Mouse (Mus musculus) brain, embryonic 18.5 days (tissue): ENCODE data around the gene Btbd11.

Source experiments
- DNase-seq: peaks from one replicate; pipeline ENCODE4 v3.0.0-alpha.2; 2012; ENCODE audit warnings: low read depth, low spot score

Gene Btbd11

GRCm38 (mm10) chr10:85420851-85421628 lies 34.4 kb downstream of the Btbd11 start:
- no peak for DNase-seq

DNA sequence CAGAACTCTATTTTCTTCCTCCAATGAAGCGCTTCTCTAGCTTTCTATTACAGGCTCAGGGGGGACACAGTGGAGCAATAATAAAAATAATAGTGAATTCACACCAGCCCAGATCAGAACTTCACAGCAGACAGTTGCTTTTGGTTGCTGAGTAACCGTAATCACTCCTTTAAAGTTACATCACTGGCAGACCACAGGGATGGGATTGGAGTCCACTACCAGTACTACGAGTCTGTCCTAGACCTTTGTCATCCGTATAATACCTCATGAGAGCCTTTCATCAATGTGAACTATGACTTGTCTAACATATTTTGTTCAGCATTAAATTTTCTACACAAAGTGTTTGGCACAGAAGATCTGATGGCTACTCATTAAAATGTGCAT lies 35.0 kb downstream of the Btbd11 start:
- no peak for DNase-seq

DNA sequence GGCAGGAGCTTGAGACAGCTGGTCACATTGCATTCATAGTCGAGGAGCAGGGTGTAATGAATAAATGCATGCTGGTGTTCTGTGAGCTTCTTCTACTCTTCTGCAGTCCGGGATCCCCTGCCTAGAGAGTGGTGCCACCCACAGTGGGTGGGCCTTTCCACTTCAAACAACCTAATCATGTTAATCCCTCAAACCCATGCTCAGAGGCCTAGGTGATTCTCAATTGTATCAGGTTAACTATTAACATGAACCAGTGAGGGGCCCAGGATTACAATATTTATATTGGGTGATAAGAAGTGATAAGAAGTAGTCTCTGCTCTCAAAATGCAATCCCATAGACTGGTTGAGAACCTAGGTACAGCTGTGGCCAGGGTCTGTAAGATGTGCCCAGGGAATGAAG lies 39.1 kb downstream of the Btbd11 start:
- no peak for DNase-seq

DNA sequence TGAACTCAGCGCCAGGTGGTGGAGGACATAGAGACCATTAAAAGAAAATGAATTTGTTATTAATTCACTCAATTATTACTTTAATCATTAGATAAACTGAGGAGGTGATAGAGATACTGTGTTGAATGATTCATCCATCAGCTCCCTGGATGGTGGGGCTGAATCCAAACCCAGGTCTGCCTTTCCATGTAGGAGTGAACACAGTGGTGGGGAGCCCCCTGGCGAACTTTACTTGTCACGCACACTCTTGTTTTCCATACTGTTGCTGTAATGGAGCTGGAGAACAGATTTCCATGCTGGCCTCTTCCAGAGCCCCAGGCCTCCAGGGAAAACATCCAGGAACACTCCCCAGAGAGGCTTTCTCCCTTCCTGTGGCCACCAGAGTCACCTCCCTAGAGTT lies 50.6 kb downstream of the Btbd11 start:
- DNase-seq: no peak

DNA sequence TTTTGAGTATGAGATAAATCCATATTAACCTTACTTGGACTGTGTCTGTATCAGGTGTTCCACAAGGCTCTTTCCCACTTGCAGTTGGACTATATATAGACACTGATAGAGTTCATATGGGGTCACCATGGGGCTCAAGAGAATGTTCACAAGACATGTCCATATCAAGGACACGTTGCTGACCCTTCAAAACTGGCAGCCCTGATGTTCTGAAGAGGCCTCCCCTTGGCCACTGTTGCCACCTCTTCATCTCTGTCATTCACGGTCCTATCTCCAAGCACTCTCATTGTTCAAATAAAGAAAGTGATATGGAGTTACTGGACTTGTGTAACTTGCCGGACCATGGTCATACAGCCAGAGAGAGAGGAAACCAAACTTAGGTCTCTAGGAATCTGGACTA lies 56.8 kb downstream of the Btbd11 start:
- no peak for DNase-seq

GRCm38 (mm10) chr10:85445891-85446290 lies 59.3 kb downstream of the Btbd11 start:
- DNase-seq: no peak

GRCm38 (mm10) chr10:85446700-85447099 lies 60.1 kb downstream of the Btbd11 start:
- DNase-seq: no peak

- no peak for DNase-seq
These were observed 61.3 kb downstream of the Btbd11 start for GRCm38 (mm10) chr10:85447869-85448268.

GRCm38 (mm10) chr10:85451629-85452368 lies 65.2 kb downstream of the Btbd11 start:
- DNase-seq: no peak

GRCm38 (mm10) chr10:85453221-85453775 lies 66.7 kb downstream of the Btbd11 start:
- no peak for DNase-seq

DNA sequence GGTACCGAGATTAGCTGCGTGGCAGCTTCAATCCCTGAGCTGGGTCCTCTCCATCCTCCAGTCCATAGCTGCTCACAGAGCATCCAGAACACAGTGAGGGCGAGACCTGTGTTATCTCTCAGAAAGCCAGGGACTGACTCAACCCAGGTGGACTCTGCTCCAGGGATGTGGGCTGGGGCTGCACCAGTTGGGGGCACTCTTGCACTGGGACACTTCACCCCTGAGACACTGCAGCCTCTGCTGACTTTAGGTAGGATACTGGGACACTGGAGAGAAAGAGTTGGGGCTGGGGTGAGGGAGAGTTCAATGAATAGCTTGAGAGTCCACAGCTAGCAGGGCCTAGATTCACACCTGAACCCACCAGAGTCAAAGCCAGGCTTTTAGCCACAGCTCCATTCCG lies 69.4 kb downstream of the Btbd11 start:
- no peak for DNase-seq

- DNase-seq: no peak
These were observed 72.2 kb downstream of the Btbd11 start for GRCm38 (mm10) chr10:85458744-85459344.

- no peak for DNase-seq
These were observed 74.1 kb downstream of the Btbd11 start for GRCm38 (mm10) chr10:85460736-85461135.

DNA sequence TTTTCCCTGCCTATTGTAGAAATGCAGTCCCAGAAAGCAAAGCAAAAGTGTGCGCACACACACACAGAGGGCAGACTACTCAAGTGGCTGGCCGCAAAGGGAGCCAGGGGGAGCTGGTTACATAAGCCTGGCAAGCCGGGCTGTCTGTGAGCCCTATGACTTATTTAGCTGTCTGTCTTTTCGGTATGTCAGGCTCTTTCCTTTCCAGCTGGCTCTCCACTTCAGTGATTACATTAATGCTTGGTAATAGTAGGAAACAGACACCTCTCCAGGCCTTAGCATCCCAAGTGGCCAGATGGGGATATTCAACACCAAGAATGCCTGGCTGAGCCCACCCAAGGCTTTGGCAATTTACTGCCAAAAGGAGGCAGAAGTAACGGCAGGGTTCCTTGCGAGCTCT lies 77.5 kb downstream of the Btbd11 start:
- peak; percentile 36 for DNase-seq

- no peak for DNase-seq
These were observed 79.1 kb downstream of the Btbd11 start for GRCm38 (mm10) chr10:85465516-85466408.

DNA sequence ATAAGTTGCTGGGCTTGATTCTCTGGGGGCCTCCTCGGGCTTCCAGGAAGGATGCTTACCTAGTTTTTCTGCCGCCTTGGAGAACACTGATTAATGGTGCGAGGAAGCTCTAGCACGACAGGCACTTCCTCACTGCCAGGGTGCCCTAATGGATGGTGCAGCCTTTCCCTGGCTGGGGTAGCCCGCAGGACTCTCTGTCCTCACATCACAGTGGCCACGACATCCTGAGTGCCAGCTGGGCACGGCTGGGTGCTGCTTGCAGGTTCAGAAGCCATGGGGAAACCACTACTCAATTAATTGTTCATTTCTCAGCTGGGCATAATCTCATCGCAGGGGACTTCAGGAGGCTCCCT lies 79.8 kb downstream of the Btbd11 start:
- DNase-seq: no peak

DNA sequence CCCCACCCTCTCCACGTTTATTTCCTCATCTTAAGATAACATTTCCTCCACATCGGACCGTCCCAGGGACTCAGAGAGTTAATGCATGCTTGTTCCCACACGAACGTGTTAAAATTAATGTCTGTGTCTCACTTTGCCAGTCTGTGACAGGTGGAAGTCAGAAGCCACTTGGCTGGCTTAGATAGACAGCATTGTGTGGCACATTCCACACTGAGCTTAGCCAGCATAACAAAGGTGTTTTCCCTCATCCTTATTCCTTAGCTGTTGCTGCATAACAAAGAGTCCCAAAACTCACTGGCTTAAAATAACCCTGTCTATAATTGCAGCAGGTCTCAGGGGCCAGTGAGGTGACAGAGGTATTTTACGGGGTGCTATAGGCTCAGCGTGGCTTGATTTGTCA lies 80.8 kb downstream of the Btbd11 start:
- DNase-seq: no peak

- no peak for DNase-seq
These were observed 81.9 kb downstream of the Btbd11 start for GRCm38 (mm10) chr10:85468527-85468926.

DNA sequence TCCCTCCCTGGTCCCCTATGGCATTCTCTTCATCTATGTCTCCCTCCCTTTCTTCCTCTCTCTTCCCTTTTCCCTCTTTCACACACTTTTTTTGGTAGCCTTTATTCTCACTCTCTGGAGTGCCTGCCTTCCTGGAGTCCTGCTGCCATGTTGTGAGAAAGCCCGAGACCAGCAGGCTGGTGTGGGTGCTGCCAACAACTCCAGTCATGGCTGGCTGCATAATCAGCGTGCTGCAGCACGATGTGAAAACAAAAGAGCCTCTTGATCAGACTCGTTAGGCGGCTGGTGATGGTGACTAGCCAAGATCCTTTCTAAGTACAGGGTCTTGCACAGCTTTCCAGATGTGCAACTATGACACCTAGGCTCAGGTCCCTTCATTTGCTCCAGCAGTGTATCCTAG lies 82.7 kb downstream of the Btbd11 start:
- no peak for DNase-seq

DNA sequence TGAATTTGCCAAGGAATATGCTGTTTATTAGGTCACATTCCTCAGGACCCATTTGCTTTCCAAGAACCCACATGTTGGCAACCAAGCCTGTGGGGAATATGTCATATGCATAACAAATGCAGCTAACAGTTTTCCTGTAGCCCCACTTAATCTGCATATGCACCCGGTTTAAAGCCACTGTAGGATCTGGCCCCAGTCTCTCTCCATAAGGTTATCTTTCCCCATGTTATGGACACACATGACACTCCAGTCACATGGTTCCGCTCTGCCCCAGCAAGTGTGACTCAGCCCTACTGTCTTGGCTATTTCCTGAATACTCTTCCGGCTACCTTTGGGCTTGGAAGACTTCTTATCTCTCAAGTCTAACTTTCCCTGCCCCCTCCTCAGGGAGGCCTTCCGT lies 86.7 kb downstream of the Btbd11 start:
- DNase-seq: no peak

DNA sequence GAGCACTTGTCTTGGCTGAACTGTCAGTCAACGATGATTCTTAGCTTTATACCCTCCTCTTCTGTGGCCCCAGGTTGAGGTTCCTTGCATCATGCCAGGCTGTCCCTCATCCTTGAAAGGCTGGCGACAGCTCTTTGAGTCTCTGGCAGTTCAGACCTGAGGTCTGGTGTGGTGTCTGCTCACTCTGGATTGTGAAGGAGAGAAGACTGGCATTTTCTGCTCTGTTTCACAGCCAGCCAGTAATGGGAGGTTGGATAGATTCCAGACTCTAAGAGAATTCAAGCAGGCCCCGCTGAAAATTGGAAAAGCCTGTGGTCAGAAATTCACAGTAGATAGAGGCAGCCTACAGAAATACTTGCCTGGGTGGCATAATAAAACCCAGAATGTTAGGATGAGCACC lies 87.3 kb downstream of the Btbd11 start:
- DNase-seq: peak; percentile 47
